Mouse (Mus musculus): ENCODE measurements around the gene Nploc4. TPM values are rescaled to one million over a fixed set of nuclear protein-coding genes. Genes with fewer than 3 reads are reported as not detected.

Gene Nploc4
- total RNA-seq, 1 experiment, result 57.7 TPM

GRCm38 (mm10) chr11:120437857-120438385 lies 413 bp upstream of the Nploc4 start:
- no peak overlapping the region for H3K27ac ChIP-seq (ENCODE audit: insufficient read depth, low read depth, low read length, poor library complexity, severe bottlenecking)
- H3K9ac ChIP-seq (ENCODE audit: insufficient read depth, low read depth, low read length, poor library complexity, severe bottlenecking), result no peak overlapping the region; the same call in 1 of the 2 replicates
- H3K4me3 ChIP-seq (ENCODE audit: insufficient read depth in 1 of 2, low read depth in 1 of 2, low read length in 2 of 2, poor library complexity in 1 of 2, severe bottlenecking in 1 of 2), result peak overlapping the region; percentile 52 to 98; a peak in 3 of 4 replicates
- H3K36me3 ChIP-seq (ENCODE audit: control insufficient read depth, insufficient read depth, low read length, poor library complexity, severe bottlenecking), result peaks cover 5% of the 10 kb centered on the region
- no peak for TF ChIP-seq CHD2 (IDR thresholded peaks at IDR 0.05; ENCODE audit: low read depth, low read length)
- TF ChIP-seq ZNF384 (IDR thresholded peaks at IDR 0.05; ENCODE audit: low read depth, low read length), result peak; percentile 90
- in situ Hi-C loops (cut with MboI; ENCODE audit: low sequenced_read_pairs in 2 of 2, unreplicated experiment in 2 of 2), result no loop called here
- H3K9me3 ChIP-seq (ENCODE audit: control insufficient read depth, insufficient read depth, low read depth, low read length), result no peaks in the 10 kb centered on the region
- no peak for DNase-seq (ENCODE audit: low read depth, low spot score)
- no peaks in the 10 kb centered on the region; a peak in 1 of 4 replicates for H3K4me1 ChIP-seq (ENCODE audit: control insufficient read depth in 2 of 2, insufficient read depth in 2 of 2, low read length in 2 of 2, poor library complexity in 1 of 2)

GRCm38 (mm10) chr11:120426727-120427126 lies 10.8 kb downstream of the Nploc4 start:
- no peak overlapping the region for H3K4me3 ChIP-seq (ENCODE audit: insufficient read depth in 1 of 2, low read depth in 1 of 2, low read length in 2 of 2, poor library complexity in 1 of 2, severe bottlenecking in 1 of 2)
- peaks cover 30% of the 10 kb centered on the region for H3K36me3 ChIP-seq (ENCODE audit: control insufficient read depth, insufficient read depth, low read length, poor library complexity, severe bottlenecking)
- no peak for DNase-seq (ENCODE audit: low read depth, low spot score)
- no peaks in the 10 kb centered on the region for H3K4me1 ChIP-seq (ENCODE audit: control insufficient read depth in 2 of 2, insufficient read depth in 2 of 2, low read length in 2 of 2, poor library complexity in 1 of 2)
- no peak overlapping the region for H3K9ac ChIP-seq (ENCODE audit: insufficient read depth, low read depth, low read length, poor library complexity, severe bottlenecking)
- in situ Hi-C loops (cut with MboI; ENCODE audit: low sequenced_read_pairs in 2 of 2, unreplicated experiment in 2 of 2), result no loop called here
- H3K27ac ChIP-seq (ENCODE audit: insufficient read depth, low read depth, low read length, poor library complexity, severe bottlenecking), result no peak overlapping the region
- H3K9me3 ChIP-seq (ENCODE audit: control insufficient read depth, insufficient read depth, low read depth, low read length), result no peaks in the 10 kb centered on the region
- no peak for TF ChIP-seq HCFC1 (IDR thresholded peaks at IDR 0.05; ENCODE audit: borderline replicate concordance, insufficient read depth, low read length)
- no peak for TF ChIP-seq ZNF384 (IDR thresholded peaks at IDR 0.05; ENCODE audit: low read depth, low read length)
- TF ChIP-seq MAFK (IDR thresholded peaks at IDR 0.05; ENCODE audit: insufficient read depth, low read depth, low read length), result no peak
- no peak for TF ChIP-seq CHD2 (IDR thresholded peaks at IDR 0.05; ENCODE audit: low read depth, low read length)
- TF ChIP-seq ZC3H11A (IDR thresholded peaks at IDR 0.05; ENCODE audit: borderline replicate concordance, low read depth, low read length), result no peak

GRCm38 (mm10) chr11:120423569-120424295 lies 13.8 kb downstream of the Nploc4 start:
- DNase-seq (ENCODE audit: low read depth, low spot score), result peak; percentile 83
- H3K36me3 ChIP-seq (ENCODE audit: control insufficient read depth, insufficient read depth, low read length, poor library complexity, severe bottlenecking), result peaks cover 35% of the 10 kb centered on the region
- H3K9ac ChIP-seq (ENCODE audit: insufficient read depth, low read depth, low read length, poor library complexity, severe bottlenecking), result no peak overlapping the region; the same call in 1 of the 2 replicates
- no peak overlapping the region; the same call in 1 of the 2 replicates for H3K27ac ChIP-seq (ENCODE audit: insufficient read depth, low read depth, low read length, poor library complexity, severe bottlenecking)
- in situ Hi-C loops (cut with MboI; ENCODE audit: low sequenced_read_pairs in 2 of 2, unreplicated experiment in 2 of 2), result no loop called here
- H3K4me1 ChIP-seq (ENCODE audit: control insufficient read depth in 2 of 2, insufficient read depth in 2 of 2, low read length in 2 of 2, poor library complexity in 1 of 2), result no peaks in the 10 kb centered on the region
- H3K4me3 ChIP-seq (ENCODE audit: insufficient read depth in 1 of 2, low read depth in 1 of 2, low read length in 2 of 2, poor library complexity in 1 of 2, severe bottlenecking in 1 of 2), result no peak overlapping the region
- no peaks in the 10 kb centered on the region for H3K9me3 ChIP-seq (ENCODE audit: control insufficient read depth, insufficient read depth, low read depth, low read length)
- TF ChIP-seq ZC3H11A (IDR thresholded peaks at IDR 0.05; ENCODE audit: borderline replicate concordance, low read depth, low read length) (no peak), CHD2 (IDR thresholded peaks at IDR 0.05; ENCODE audit: low read depth, low read length) (no peak)

GRCm38 (mm10) chr11:120422651-120423568 lies 14.6 kb downstream of the Nploc4 start:
- TF ChIP-seq MAFK (IDR thresholded peaks at IDR 0.05; ENCODE audit: insufficient read depth, low read depth, low read length) (no peak), CHD2 (IDR thresholded peaks at IDR 0.05; ENCODE audit: low read depth, low read length) (no peak), ZC3H11A (IDR thresholded peaks at IDR 0.05; ENCODE audit: borderline replicate concordance, low read depth, low read length) (no peak), ZNF384 (IDR thresholded peaks at IDR 0.05; ENCODE audit: low read depth, low read length) (no peak), HCFC1 (IDR thresholded peaks at IDR 0.05; ENCODE audit: borderline replicate concordance, insufficient read depth, low read length) (no peak)
- H3K9me3 ChIP-seq (ENCODE audit: control insufficient read depth, insufficient read depth, low read depth, low read length), result no peaks in the 10 kb centered on the region
- DNase-seq (ENCODE audit: low read depth, low spot score), result no peak
- peaks cover 32% of the 10 kb centered on the region for H3K36me3 ChIP-seq (ENCODE audit: control insufficient read depth, insufficient read depth, low read length, poor library complexity, severe bottlenecking)
- in situ Hi-C loops (cut with MboI; ENCODE audit: low sequenced_read_pairs in 2 of 2, unreplicated experiment in 2 of 2), result no loop called here
- H3K9ac ChIP-seq (ENCODE audit: insufficient read depth, low read depth, low read length, poor library complexity, severe bottlenecking), result no peak overlapping the region
- H3K27ac ChIP-seq (ENCODE audit: insufficient read depth, low read depth, low read length, poor library complexity, severe bottlenecking), result no peak overlapping the region
- H3K4me3 ChIP-seq (ENCODE audit: insufficient read depth in 1 of 2, low read depth in 1 of 2, low read length in 2 of 2, poor library complexity in 1 of 2, severe bottlenecking in 1 of 2), result no peak overlapping the region
- no peaks in the 10 kb centered on the region for H3K4me1 ChIP-seq (ENCODE audit: control insufficient read depth in 2 of 2, insufficient read depth in 2 of 2, low read length in 2 of 2, poor library complexity in 1 of 2)
